Mouse (Mus musculus): Measurements from ENCODE around the gene Ttc39b.

Gene Ttc39b

GRCm38 (mm10) chr4:83323910-83324684 is at the start of gene Ttc39b:
Ttc39b (minus strand) TSS chr4:83324255.
- in situ Hi-C loops (cut with MboI) = no loop called here

- in situ Hi-C loops (cut with MboI) = no loop called here
Measured at GRCm38 (mm10) chr4:83373381-83373780, 49.3 kb upstream of the Ttc39b start.

GRCm38 (mm10) chr4:83357738-83358137 is 33.7 kb upstream of the Ttc39b start:
- in situ Hi-C loops (cut with MboI) = no loop called here

- in situ Hi-C loops (cut with MboI) = no loop called here
Measured at GRCm38 (mm10) chr4:83354786-83355185, 30.7 kb upstream of the Ttc39b start.

- in situ Hi-C loops (cut with MboI) = no loop called here
Measured at GRCm38 (mm10) chr4:83353949-83354348, 29.9 kb upstream of the Ttc39b start.

GRCm38 (mm10) chr4:83353276-83353675 is 29.2 kb upstream of the Ttc39b start:
- in situ Hi-C loops (cut with MboI) = no loop called here

- in situ Hi-C loops (cut with MboI) = no loop called here
Measured at GRCm38 (mm10) chr4:83350719-83351118, 26.7 kb upstream of the Ttc39b start.

GRCm38 (mm10) chr4:83348970-83349369 is 24.9 kb upstream of the Ttc39b start:
- in situ Hi-C loops (cut with MboI) = no loop called here

GRCm38 (mm10) chr4:83343895-83344294 is 19.8 kb upstream of the Ttc39b start:
- in situ Hi-C loops (cut with MboI) = no loop called here

GRCm38 (mm10) chr4:83343146-83343823 is 19.2 kb upstream of the Ttc39b start:
- in situ Hi-C loops (cut with MboI) = no loop called here

GRCm38 (mm10) chr4:83342268-83342970 is 18.4 kb upstream of the Ttc39b start:
- in situ Hi-C loops (cut with MboI) = no loop called here

GRCm38 (mm10) chr4:83339393-83339792 is 15.3 kb upstream of the Ttc39b start:
- in situ Hi-C loops (cut with MboI) = no loop called here

GRCm38 (mm10) chr4:83337717-83338116 is 13.7 kb upstream of the Ttc39b start:
- in situ Hi-C loops (cut with MboI) = no loop called here

GRCm38 (mm10) chr4:83330369-83330768 is 6.3 kb upstream of the Ttc39b start:
- in situ Hi-C loops (cut with MboI) = no loop called here

GRCm38 (mm10) chr4:83329615-83330014 is 5.6 kb upstream of the Ttc39b start:
- in situ Hi-C loops (cut with MboI) = no loop called here

GRCm38 (mm10) chr4:83328026-83328945 is 4.2 kb upstream of the Ttc39b start:
- in situ Hi-C loops (cut with MboI) = no loop called here

- in situ Hi-C loops (cut with MboI) = no loop called here
Measured at GRCm38 (mm10) chr4:83327526-83327925, 3.5 kb upstream of the Ttc39b start.

- in situ Hi-C loops (cut with MboI) = no loop called here
Measured at GRCm38 (mm10) chr4:83325366-83325765, 1.3 kb upstream of the Ttc39b start.

GRCm38 (mm10) chr4:83323201-83323903 is 703 bp downstream of the Ttc39b start:
- in situ Hi-C loops (cut with MboI) = no loop called here

GRCm38 (mm10) chr4:83319736-83320135 is 4.3 kb downstream of the Ttc39b start:
- in situ Hi-C loops (cut with MboI) = no loop called here

- in situ Hi-C loops (cut with MboI) = no loop called here
Measured at GRCm38 (mm10) chr4:83318758-83319157, 5.3 kb downstream of the Ttc39b start.
